8 mouse cellular contexts compared by ENCODE assay signal in the genomic region with DNA sequence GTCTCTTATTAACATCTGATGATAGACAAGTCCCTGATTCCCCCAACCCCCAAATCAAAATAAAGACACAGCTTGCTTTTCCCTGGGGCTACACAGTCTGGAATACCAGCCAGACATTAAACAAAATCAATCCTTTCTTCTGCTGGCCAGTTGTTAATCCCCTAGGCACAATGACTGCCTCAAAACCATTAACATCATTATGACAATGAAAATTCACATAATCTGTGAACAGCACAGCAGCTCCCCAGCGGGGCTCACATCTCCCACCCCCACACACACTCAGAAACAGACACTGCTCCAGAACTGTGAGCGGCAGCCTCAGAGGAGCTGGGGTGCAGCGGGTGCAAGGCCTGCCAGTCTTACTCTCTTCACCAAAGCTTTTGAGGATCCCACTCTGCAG. TPM values are rescaled to one million over a fixed set of nuclear protein-coding genes. Genes with fewer than 3 reads are reported as not detected.
DNase-seq lines count a peak whose midpoint lies in the region; ATAC-seq and TF ChIP-seq lines count a peak whose summit lies in the region.

No protein-coding gene starts in this region.

- H3K4me1 ChIP-seq in forebrain, embryonic 12.5 days = peaks cover 61% of the 10 kb centered on the region
- peaks cover 4% of the 10 kb centered on the region; the same call in 1 of the 2 replicates for H3K4me1 ChIP-seq in hindbrain, postnatal 0 days (ENCODE audit: insufficient read depth, low read length)
- peaks cover 21% of the 10 kb centered on the region for H3K4me1 ChIP-seq in olfactory bulb, adult 2 months (ENCODE audit: control insufficient read depth, insufficient read depth, low read length)

- peak overlapping the region; percentile 75 for H3K27ac ChIP-seq in forebrain, embryonic 12.5 days
- H3K27ac ChIP-seq in hindbrain, postnatal 0 days = no peak overlapping the region
- H3K27ac ChIP-seq in olfactory bulb, adult 2 months (ENCODE audit: insufficient read depth, low read depth, low read length) = no peak overlapping the region

- intact Hi-C loops in left cerebral cortex, postnatal 10 days (cut with DNase I) = loop anchor here (5.0 to 10.0 kb wide), 3 partner anchors 43 to 183 kb away; a partner anchor contains a TSS

- H3K27me3 ChIP-seq in forebrain, embryonic 12.5 days = 0 out of 2 replicates have a peak, but pooled peaks cover 9% of the 10 kb centered on the region
- H3K27me3 ChIP-seq in hindbrain, postnatal 0 days (ENCODE audit: insufficient read depth, low read length) = no peaks in the 10 kb centered on the region

- H3K4me3 ChIP-seq in forebrain, embryonic 12.5 days (replicated peaks) = peak overlapping the region; percentile 13; the same call in 1 of the 2 replicates
- H3K4me3 ChIP-seq in hindbrain, postnatal 0 days (ENCODE audit: low read length) = no peak overlapping the region
- peak overlapping the region; percentile 28 for H3K4me3 ChIP-seq in olfactory bulb, adult 2 months (ENCODE audit: insufficient read depth, low read depth, low read length)

- H3K9me3 ChIP-seq in forebrain, embryonic 12.5 days = no peaks in the 10 kb centered on the region
- H3K9me3 ChIP-seq in hindbrain, postnatal 0 days (ENCODE audit: low read length) = no peaks in the 10 kb centered on the region

- TF ChIP-seq CTCF in hindbrain, postnatal 0 days (IDR thresholded peaks at IDR 0.05; ENCODE audit: low read depth) = no peak
- TF ChIP-seq CTCF in olfactory bulb, adult 2 months (IDR thresholded peaks at IDR 0.05; ENCODE audit: insufficient read depth, low read depth, low read length) = no peak

- no peaks in the 10 kb centered on the region for H3K36me3 ChIP-seq in forebrain, embryonic 12.5 days (replicated peaks)
- H3K36me3 ChIP-seq in hindbrain, postnatal 0 days (ENCODE audit: insufficient read depth, low read length) = no peaks in the 10 kb centered on the region

- H3K9ac ChIP-seq in forebrain, embryonic 12.5 days = peak overlapping the region; percentile 34; the same call in 1 of the 2 replicates
- no peak overlapping the region for H3K9ac ChIP-seq in hindbrain, postnatal 0 days (replicated peaks; ENCODE audit: low read length)

- WGBS in forebrain, embryonic 12.5 days = 25% methylated on average over 3 of the region's 3 CpGs
- 35% methylated on average over 3 of the region's 3 CpGs for whole genome bisulfite sequencing in hindbrain, postnatal 0 days
- WGBS in olfactory bulb, adult 2 months = 25% methylated on average over 3 of the region's 3 CpGs

- peak overlapping the region; percentile 34 for H3K4me2 ChIP-seq in forebrain, embryonic 12.5 days
- H3K4me2 ChIP-seq in hindbrain, postnatal 0 days (ENCODE audit: low read depth, low read length) = peak overlapping the region; percentile 28; the same call in 1 of the 2 replicates

- DNase-seq in layer of hippocampus, adult 9-11 months = peak; percentile 29
- DNase-seq in layer of hippocampus, adult 18-20 months (ENCODE audit: low spot score in 2 of 2) = no peak
- no peak for DNase-seq in hindbrain, postnatal 0 days (ENCODE audit: low spot score)
- DNase-seq in left cerebral cortex, postnatal 10 days (ENCODE audit: extremely low spot score in 1 of 2, low spot score in 2 of 2) = no peak

- no peak for TF ChIP-seq POLR2A in olfactory bulb, adult 2 months (IDR thresholded peaks at IDR 0.05; ENCODE audit: insufficient read depth, low read depth, low read length)

- ATAC-seq in forebrain, embryonic 12.5 days (ENCODE audit: low FRiP score) = no peak
- no peak for ATAC-seq in hindbrain, postnatal 0 days
- ATAC-seq in activated CD4-positive, CD25-positive, alpha-beta regulatory T cell, adult 4 months = no peak
- no peak for ATAC-seq in erythroblast, adult 5-6 weeks (replicated peaks; ENCODE audit: low FRiP score, poor library complexity, severe bottlenecking)

RNA-seq across cellular contexts. Expression of a gene that starts 3.2 kb away (rescaled TPM):
- 10 to 100 TPM; 27.7 to 27.9 TPM for total RNA-seq in layer of hippocampus, adult 18-20 months (2021)
- polyA plus RNA-seq in forebrain, embryonic 12.5 days (2016; fragmentation: Nextera tagmentation; extraction: Ambion mirVana) = 8.1 and 8.3 TPM in 2 replicates
- total RNA-seq in hindbrain, postnatal 0 days (2014; rRNA removed) = 2.7 and 4.6 TPM in 2 replicates
- 3.4 and 3.6 TPM in 2 replicates for polyA plus RNA-seq in hindbrain, postnatal 0 days (2015; fragmentation: Nextera tagmentation; extraction: Ambion mirVana)
- not detected in 2 replicates for polyA plus RNA-seq in olfactory bulb, adult 2 months (2012; ENCODE audit: insufficient read depth, insufficient read length, low replicate concordance, missing spikeins)
- polyA plus RNA-seq in activated CD4-positive, CD25-positive, alpha-beta regulatory T cell, adult 4 months (2017; shearing (Covaris generic)) = 1 to 10 TPM; 5.0 to 8.5 TPM
- 0.19 and 1.5 TPM in 2 replicates for total RNA-seq in erythroblast, adult 5-6 weeks (2015; ENCODE audit: low replicate concordance)
- total RNA-seq in erythroblast, adult 5-6 weeks (2017; ENCODE audit: low replicate concordance) = 0.56 and 0.68 TPM in 2 replicates
- 10 to 100 TPM; 21.4 to 22.4 TPM for total RNA-seq in left cerebral cortex, postnatal 10 days (2021)
